Mouse (Mus musculus) lung, embryonic 14.5 days (tissue): ENCODE measurements around the gene Tshr. TPM values are rescaled to one million over a fixed set of nuclear protein-coding genes. Genes with fewer than 3 reads are reported as not detected.
"Not testable (repeated sequence)": the region's sequence is repeated elsewhere in the genome, so short reads cannot be mapped to it uniquely, and the experiment has no call there.

Source experiments
- ATAC-seq: fragments of 200-750 bp; cut with Nextera tagmentation; 2 replicates; pipeline ENCODE4 v1.8.0; 2017; ENCODE audit warnings: mild to moderate bottlenecking, moderate TSS enrichment, moderate library complexity; ENCODE audit not compliant: insufficient read depth
- DNase-seq: peaks from one replicate; pipeline ENCODE4 v3.0.0-alpha.2; 2015
- H3K27ac ChIP-seq: fragments of 300-500 bp; sonication (generic); 2 replicates; pipeline ENCODE4 v1.5.1; 2014; ENCODE audit warnings: low read depth, mild to moderate bottlenecking, moderate library complexity
- H3K27me3 ChIP-seq: fragments of 300-500 bp; sonication (generic); 2 replicates; pipeline ENCODE4 v1.6.1; 2014; ENCODE audit warnings: low read length, control low read depth; ENCODE audit not compliant: insufficient read depth
- H3K36me3 ChIP-seq: fragments of 300-500 bp; sonication (generic); 2 replicates; pipeline ENCODE4 v1.6.1; 2014; ENCODE audit warnings: control low read depth; ENCODE audit not compliant: insufficient read depth
- H3K4me1 ChIP-seq: fragments of 300-500 bp; sonication (generic); 2 replicates; pipeline ENCODE4 v1.6.1; 2014; ENCODE audit warnings: antibody characterized with exemption, control low read depth; ENCODE audit not compliant: insufficient read depth
- H3K4me2 ChIP-seq: fragments of 300-500 bp; sonication (generic); 2 replicates; pipeline ENCODE4 v1.6.1; 2014; ENCODE audit warnings: mild to moderate bottlenecking
- H3K4me3 ChIP-seq: fragments of 300-500 bp; sonication (generic); 2 replicates; pipeline ENCODE4 v1.5.1; 2014; ENCODE audit warnings: low read depth, low read length
- H3K9ac ChIP-seq: fragments of 300-500 bp; sonication (generic); 2 replicates; pipeline ENCODE4 v1.6.1; 2014
- H3K9me3 ChIP-seq: fragments of 300-500 bp; sonication (generic); 2 replicates; pipeline ENCODE4 v1.6.1; 2016; ENCODE audit warnings: low read depth, low read length, control low read depth
- CTCF ChIP-seq: IDR thresholded peaks from 2 replicates; pipeline ENCODE4 v1.5.1; 2016; ENCODE audit warnings: antibody characterized with exemption, low read depth
- WGBS: fragments of 180-500 bp; shearing (Covaris S2); extraction: QIAGEN DNeasy Blood & Tissue Kit; methylation state at CpG from one replicate; pipeline ENCODE4 v1.1.7; 2014; 5-methylcytosine and 5-hydroxymethylcytosine counted together
- polyA plus RNA-seq: library from polyadenylated mRNA; unstranded; fragments of >200 nt; fragmentation: Nextera tagmentation; extraction: Ambion mirVana; gene quantifications from 2 replicates; pipeline ENCODE4 v1.2.1, GENCODE M21; 2014

Gene Tshr
- 0.29 and 0.43 TPM in 2 replicates for polyA plus RNA-seq

DNA sequence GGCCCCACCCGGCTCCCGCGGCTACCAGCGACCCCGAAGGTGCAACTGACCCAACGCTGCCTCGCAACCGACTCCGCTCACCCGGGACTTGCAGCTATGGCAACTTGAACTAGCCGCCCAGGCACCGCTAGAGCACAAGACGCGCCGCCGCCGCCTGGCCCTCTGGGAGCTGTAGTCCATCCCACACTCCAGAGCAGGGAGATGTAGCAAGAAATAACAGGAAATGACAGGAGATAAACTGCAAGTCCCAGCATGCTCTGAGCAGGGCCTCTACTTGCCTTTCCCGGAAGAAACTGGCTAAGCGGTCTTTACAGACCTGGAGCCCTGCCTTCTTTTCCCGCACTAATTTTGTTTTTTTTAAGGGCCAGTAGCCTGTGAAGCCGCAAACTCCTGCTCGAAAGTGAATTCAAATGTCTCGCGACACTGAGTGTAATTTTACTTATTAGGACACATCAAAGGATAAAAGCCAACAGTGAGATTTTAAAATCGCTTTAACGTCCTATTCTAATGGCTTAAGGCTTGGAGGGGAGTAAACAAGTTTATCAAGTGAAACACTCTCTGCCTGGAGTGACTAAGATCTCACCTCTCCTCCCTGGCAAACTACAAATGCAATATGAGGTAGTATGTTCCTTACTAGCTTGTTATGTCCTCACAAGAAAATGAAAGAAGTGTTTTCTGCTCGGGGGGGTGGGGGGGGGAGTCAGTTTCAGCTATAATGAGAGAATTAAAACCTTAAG, at the start of gene Tshr, which contains the start of gene Cep128:
TSS of gene Tshr (plus strand) at position 283 of the 737 bp plus-strand sequence.
TSS of gene Cep128 (minus strand) at position 129 of the 737 bp plus-strand sequence.
- no peaks in the 10 kb centered on the region for H3K36me3 ChIP-seq
- DNase-seq (peak; percentile 96), ATAC-seq (peak; percentile 100)
- H3K27ac ChIP-seq = no peak within 1 kb of the TSS
- peak within 1 kb of the TSS; percentile 64 for H3K4me3 ChIP-seq
- peak within 1 kb of the TSS; percentile 83 for H3K4me2 ChIP-seq
- under 1% methylated on average over 27 of the region's 27 CpGs for WGBS
- no peaks in the 10 kb centered on the region for H3K27me3 ChIP-seq
- H3K9me3 ChIP-seq = no peaks in the 10 kb centered on the region
- TF ChIP-seq CTCF = no peak
- H3K4me1 ChIP-seq = no peaks in the 10 kb centered on the region
- H3K9ac ChIP-seq = peak within 1 kb of the TSS; percentile 72

GRCm38 (mm10) chr12:91338656-91339055, 45.7 kb upstream of the Tshr start:
- not testable (repeated sequence) for H3K9me3 ChIP-seq, H3K4me2 ChIP-seq, H3K9ac ChIP-seq, H3K27ac ChIP-seq, ATAC-seq, H3K4me3 ChIP-seq, H3K27me3 ChIP-seq, DNase-seq, H3K4me1 ChIP-seq
- 95% methylated on average over 13 of the region's 13 CpGs for WGBS
- 0 out of 2 replicates have a peak, but pooled peaks cover 10% of the 10 kb centered on the region for H3K36me3 ChIP-seq

- Histone ChIP-seq H3K4me2 (no peak overlapping the region), H3K9ac (no peak overlapping the region), H3K4me3 (no peak overlapping the region), H3K36me3 (no peaks in the 10 kb centered on the region), H3K4me1 (no peaks in the 10 kb centered on the region), H3K27me3 (no peaks in the 10 kb centered on the region), H3K27ac (no peak overlapping the region), H3K9me3 (no peaks in the 10 kb centered on the region)
- DNase-seq (no peak), ATAC-seq (no peak)
- no peak for TF ChIP-seq CTCF
- 84% methylated on average over 8 of the region's 8 CpGs for WGBS
Measured at GRCm38 (mm10) chr12:91353783-91354182, 30.6 kb upstream of the Tshr start.

DNA sequence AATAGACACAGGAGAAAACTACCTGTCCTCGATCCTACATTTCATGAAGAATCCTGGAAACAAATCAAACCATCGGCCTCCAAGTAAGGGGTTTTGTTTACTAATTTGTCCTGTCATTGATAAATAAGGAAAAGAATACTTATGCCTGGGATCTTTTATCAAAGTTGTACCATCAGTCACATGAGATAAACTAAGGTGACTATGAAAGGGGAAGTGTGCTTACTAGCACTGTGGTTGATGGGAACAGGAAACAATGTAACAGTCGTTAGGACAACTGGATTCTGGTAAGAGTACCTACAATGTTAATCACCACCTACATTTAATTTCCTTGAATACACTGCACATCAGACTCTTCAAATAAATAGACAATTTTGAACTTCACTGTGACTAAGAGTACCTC, 15.2 kb upstream of the Tshr start:
- no peak for ATAC-seq
- H3K4me1 ChIP-seq = no peaks in the 10 kb centered on the region
- no peak for TF ChIP-seq CTCF

GRCm38 (mm10) chr12:91383516-91384264, 673 bp upstream of the Tshr start:
- peak overlapping the region; percentile 64 for H3K4me3 ChIP-seq
- H3K27me3 ChIP-seq = no peaks in the 10 kb centered on the region
- 0 out of 2 replicates have a peak, but pooled peaks have one; percentile 6 for TF ChIP-seq CTCF

More for the DNA sequence above, 15.2 kb upstream of the Tshr start:
- no peaks in the 10 kb centered on the region for H3K27me3 ChIP-seq
- H3K36me3 ChIP-seq = peaks cover 15% of the 10 kb centered on the region; the same call in 1 of the 2 replicates
- no peak overlapping the region for H3K27ac ChIP-seq
- no peak for DNase-seq
- H3K9me3 ChIP-seq = no peaks in the 10 kb centered on the region
- H3K9ac ChIP-seq = no peak overlapping the region
- H3K4me3 ChIP-seq = no peak overlapping the region
- no peak overlapping the region for H3K4me2 ChIP-seq
- 68% methylated on average over 3 of the region's 3 CpGs for WGBS

GRCm38 (mm10) chr12:91400232-91401048, 16.1 kb downstream of the Tshr start:
- Histone ChIP-seq H3K9me3 (no peaks in the 10 kb centered on the region), H3K4me2 (peak overlapping the region; percentile 64), H3K27ac (no peak overlapping the region), H3K27me3 (no peaks in the 10 kb centered on the region), H3K4me3 (peak overlapping the region; percentile 34), H3K36me3 (no peaks in the 10 kb centered on the region), H3K9ac (peak overlapping the region; percentile 9), H3K4me1 (no peaks in the 10 kb centered on the region)
- under 1% methylated on average over 38 of the region's 38 CpGs for WGBS
- peak; percentile 93 for TF ChIP-seq CTCF
- ATAC-seq = peak; percentile 96
- peak; percentile 92 for DNase-seq

More at GRCm38 (mm10) chr12:91383516-91384264, 673 bp upstream of the Tshr start:
- Histone ChIP-seq H3K27ac (no peak overlapping the region), H3K4me1 (no peaks in the 10 kb centered on the region), H3K9me3 (no peaks in the 10 kb centered on the region), H3K4me2 (peak overlapping the region; percentile 83), H3K9ac (peak overlapping the region; percentile 72), H3K36me3 (no peaks in the 10 kb centered on the region)
- ATAC-seq (peak; percentile 71), DNase-seq (peak; percentile 58)
- 4% methylated on average over 22 of the region's 22 CpGs for WGBS
